Mouse (Mus musculus) lung, embryonic 15.5 days (tissue): Measurements from ENCODE around the gene Zdhhc23. TPM values are rescaled to one million over a fixed set of nuclear protein-coding genes. Genes with fewer than 3 reads are reported as not detected.

Source experiments
- ATAC-seq: fragments of 200-750 bp; cut with Nextera tagmentation; 2 replicates; pipeline ENCODE4 v1.8.0; 2017; ENCODE audit warnings: moderate number of reproducible peaks, borderline replicate concordance; ENCODE audit not compliant: low FRiP score, low TSS enrichment; ENCODE audit errors: extremely low read depth
- H3K27ac ChIP-seq: fragments of 300-500 bp; sonication (generic); 2 replicates; pipeline ENCODE4 v1.5.1; 2015; ENCODE audit warnings: moderate library complexity, mild to moderate bottlenecking, inconsistent platforms
- H3K27me3 ChIP-seq: fragments of 300-500 bp; sonication (generic); 2 replicates; pipeline ENCODE4 v1.6.1; 2015; ENCODE audit warnings: inconsistent platforms
- H3K36me3 ChIP-seq: fragments of 300-500 bp; sonication (generic); 2 replicates; pipeline ENCODE4 v1.6.1; 2015; ENCODE audit warnings: inconsistent platforms
- H3K4me1 ChIP-seq: fragments of 300-500 bp; sonication (generic); 2 replicates; pipeline ENCODE4 v1.6.1; 2015; ENCODE audit warnings: inconsistent platforms
- H3K4me2 ChIP-seq: fragments of 300-500 bp; sonication (generic); 2 replicates; pipeline ENCODE4 v1.6.1; 2015; ENCODE audit warnings: inconsistent platforms, mild to moderate bottlenecking, moderate library complexity
- H3K4me3 ChIP-seq: fragments of 300-500 bp; sonication (generic); 2 replicates; pipeline ENCODE4 v1.5.1; 2015; ENCODE audit warnings: mild to moderate bottlenecking, inconsistent platforms
- H3K9ac ChIP-seq: fragments of 300-500 bp; sonication (generic); 2 replicates; pipeline ENCODE4 v1.6.1; 2015; ENCODE audit warnings: inconsistent platforms
- H3K9me3 ChIP-seq: fragments of 300-500 bp; sonication (generic); 2 replicates; pipeline ENCODE4 v1.6.1; 2016; ENCODE audit warnings: inconsistent platforms
- WGBS: fragments of 180-500 bp; shearing (Covaris S2); methylation state at CpG from one replicate; pipeline ENCODE4 v1.1.7; 2015; 5-methylcytosine and 5-hydroxymethylcytosine counted together
- polyA plus RNA-seq: library from polyadenylated mRNA; unstranded; fragments of >200 nt; fragmentation: Nextera tagmentation; extraction: Ambion mirVana; gene quantifications from 2 replicates; pipeline ENCODE4 v1.2.1, GENCODE M21; 2015

The Zdhhc23 gene
- 1.4 TPM in 2 replicates for polyA plus RNA-seq

DNA sequence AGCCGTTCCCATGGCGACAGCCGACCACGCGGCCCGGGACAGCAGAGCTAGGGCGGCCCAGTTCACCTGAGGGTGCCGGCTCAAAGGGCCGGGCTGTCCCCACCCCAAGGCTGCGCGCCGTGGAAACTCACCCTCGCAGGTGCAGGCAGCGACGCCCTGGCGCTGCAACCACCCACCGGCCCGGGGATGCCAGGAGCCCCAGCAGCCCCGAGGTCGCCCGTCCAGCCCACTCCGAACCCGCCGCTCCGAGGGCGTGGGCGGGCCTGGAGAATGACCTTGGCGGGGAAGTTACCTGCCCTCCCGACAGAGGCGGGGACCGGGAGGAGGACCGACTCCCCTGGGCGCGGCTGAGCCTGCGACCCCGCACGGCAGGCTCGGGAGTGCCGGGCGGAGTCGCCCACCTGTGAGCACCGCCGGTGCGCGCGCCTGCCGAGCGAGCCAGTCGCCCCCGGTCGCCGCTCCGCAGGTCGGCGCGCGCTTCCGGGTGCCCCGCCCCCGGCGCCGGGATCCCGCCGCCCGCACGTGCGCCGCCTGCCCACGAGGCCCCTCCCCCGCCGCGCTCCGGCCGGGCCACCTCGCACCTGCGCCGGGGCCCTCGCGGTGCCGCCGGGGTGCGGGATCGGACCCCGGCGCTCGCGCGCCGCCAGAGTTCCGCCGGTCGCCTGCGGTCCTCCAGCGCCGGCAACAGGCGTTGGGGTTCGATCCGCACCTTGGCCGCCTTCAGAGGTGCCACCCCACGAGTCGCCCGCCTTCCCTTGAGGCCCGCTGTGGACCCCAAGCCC lies at the start of gene Zdhhc23:
Zdhhc23 (minus strand) TSS at position 464 of the 782 bp plus-strand sequence.
- Histone ChIP-seq H3K9ac (peak within 1 kb of the TSS; percentile 50), H3K27me3 (peaks cover 24% of the 10 kb centered on the region), H3K36me3 (no peaks in the 10 kb centered on the region), H3K4me1 (peaks cover 4% of the 10 kb centered on the region; the same call in 1 of the 2 replicates), H3K27ac (no peak within 1 kb of the TSS), H3K4me2 (peak within 1 kb of the TSS; percentile 100), H3K9me3 (no peaks in the 10 kb centered on the region), H3K4me3 (peak within 1 kb of the TSS; percentile 71)
- WGBS = under 1% methylated on average over 60 of the region's 103 CpGs
- peak; percentile 76 for ATAC-seq

DNA sequence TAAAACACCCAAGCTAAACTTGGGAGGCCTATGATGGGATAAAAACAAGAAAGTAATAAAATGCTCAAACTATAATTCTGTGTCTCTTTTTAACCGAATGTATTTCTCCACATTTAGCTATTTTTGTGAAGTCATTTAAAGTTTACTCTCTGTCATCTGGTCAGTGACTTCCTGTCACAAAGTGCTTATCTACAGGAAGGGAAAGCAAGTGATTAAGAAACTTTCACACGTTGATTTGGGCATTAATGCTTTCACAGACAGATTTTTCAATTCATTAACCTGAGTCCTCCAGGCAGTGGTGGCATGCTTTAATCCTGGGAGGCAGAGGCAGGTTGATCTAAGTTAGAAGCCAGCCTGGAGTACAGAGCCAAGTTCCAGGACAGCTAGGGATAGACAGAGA lies 49.7 kb upstream of the Zdhhc23 start:
- H3K27me3 ChIP-seq = no peaks in the 10 kb centered on the region
- 19% methylated on average over 2 of the region's 2 CpGs for WGBS
- no peaks in the 10 kb centered on the region for H3K36me3 ChIP-seq
- no peak overlapping the region for H3K4me2 ChIP-seq
- H3K9ac ChIP-seq = no peak overlapping the region
- no peaks in the 10 kb centered on the region for H3K9me3 ChIP-seq
- no peak overlapping the region for H3K4me3 ChIP-seq
- no peak for ATAC-seq
- H3K4me1 ChIP-seq = no peaks in the 10 kb centered on the region
- no peak overlapping the region for H3K27ac ChIP-seq

DNA sequence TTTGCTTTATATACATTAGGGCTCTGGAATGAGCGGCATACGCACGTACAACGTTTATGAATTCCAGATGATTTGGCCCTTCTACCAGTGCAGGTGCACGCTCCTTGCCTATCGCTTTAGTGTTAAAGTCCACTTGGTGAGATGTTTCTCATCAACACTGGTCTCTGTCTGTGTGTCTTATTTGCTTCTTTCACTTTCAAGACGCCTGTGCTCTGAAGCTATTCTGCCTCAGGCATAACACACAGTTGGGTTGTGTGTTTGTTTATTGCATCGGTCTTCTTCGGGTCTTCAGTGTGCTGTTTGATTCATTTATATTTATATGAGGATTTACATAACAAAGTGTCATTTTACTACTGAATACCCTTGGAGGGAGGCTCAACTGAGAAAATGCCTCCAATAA lies 47.2 kb upstream of the Zdhhc23 start:
- Histone ChIP-seq H3K9ac (no peak overlapping the region), H3K36me3 (no peaks in the 10 kb centered on the region), H3K4me2 (no peak overlapping the region), H3K27ac (no peak overlapping the region), H3K9me3 (no peaks in the 10 kb centered on the region), H3K27me3 (no peaks in the 10 kb centered on the region), H3K4me3 (no peak overlapping the region), H3K4me1 (no peaks in the 10 kb centered on the region)
- ATAC-seq = no peak
- WGBS = 69% methylated on average over 9 of the region's 9 CpGs

DNA sequence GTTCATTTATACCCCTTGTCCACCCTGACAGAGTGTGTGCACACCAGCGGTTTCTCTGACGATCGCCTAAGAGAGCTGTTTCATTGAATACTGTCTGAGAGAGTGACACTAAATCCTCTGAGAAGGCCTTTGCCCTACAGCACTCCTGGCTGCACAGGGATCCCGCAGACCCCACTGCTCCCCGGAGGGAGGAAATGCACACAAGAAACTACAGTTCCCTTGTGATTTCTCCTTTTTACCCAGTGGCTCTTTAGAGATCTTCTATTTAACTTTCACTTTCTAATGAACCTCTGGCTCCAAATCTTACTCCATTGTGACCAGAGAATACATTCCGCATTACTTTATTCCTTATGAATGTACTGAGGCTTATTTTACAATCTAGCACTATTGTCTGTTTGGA lies 46.6 kb upstream of the Zdhhc23 start:
- 68% methylated on average over 6 of the region's 6 CpGs for WGBS
- H3K9ac ChIP-seq = no peak overlapping the region
- no peaks in the 10 kb centered on the region for H3K36me3 ChIP-seq
- no peak overlapping the region for H3K27ac ChIP-seq
- no peaks in the 10 kb centered on the region for H3K27me3 ChIP-seq
- no peaks in the 10 kb centered on the region for H3K4me1 ChIP-seq
- no peak overlapping the region for H3K4me3 ChIP-seq
- H3K4me2 ChIP-seq = no peak overlapping the region
- H3K9me3 ChIP-seq = no peaks in the 10 kb centered on the region
- no peak for ATAC-seq

DNA sequence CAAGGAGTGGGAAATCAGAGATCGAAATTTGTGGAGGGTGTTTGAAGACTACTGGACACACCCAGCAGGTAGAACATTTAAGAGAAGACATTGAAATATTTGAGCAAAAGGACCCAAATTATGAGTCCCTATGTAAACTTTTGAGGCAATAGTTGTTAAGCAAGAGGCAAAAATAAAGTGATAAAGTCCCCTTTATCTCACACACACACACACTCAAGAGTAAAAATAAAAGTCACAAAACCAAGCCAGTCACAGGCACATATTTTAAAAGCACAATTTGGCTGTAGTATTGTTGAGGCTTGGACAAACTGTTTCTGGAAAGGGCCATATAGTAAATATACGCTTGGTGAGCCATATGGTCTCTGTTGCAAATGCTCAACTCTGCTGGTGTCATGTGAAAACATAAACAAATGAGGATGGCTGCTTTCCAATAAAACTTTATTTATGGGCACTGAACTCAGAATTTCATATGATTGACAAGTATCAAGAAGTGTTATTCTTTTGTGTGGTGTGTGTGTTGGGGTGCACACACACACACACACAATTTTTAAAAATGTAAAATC lies 39.5 kb upstream of the Zdhhc23 start:
- no peaks in the 10 kb centered on the region for H3K27me3 ChIP-seq
- no peak overlapping the region; the same call in 1 of the 2 replicates for H3K27ac ChIP-seq
- WGBS = 59% methylated on average over 2 of the region's 2 CpGs
- H3K4me3 ChIP-seq = no peak overlapping the region
- no peak overlapping the region for H3K4me2 ChIP-seq
- no peaks in the 10 kb centered on the region for H3K36me3 ChIP-seq
- peaks cover 13% of the 10 kb centered on the region for H3K4me1 ChIP-seq
- ATAC-seq = peak; percentile 11; the same call in 1 of the 2 replicates
- no peaks in the 10 kb centered on the region for H3K9me3 ChIP-seq
- H3K9ac ChIP-seq = no peak overlapping the region

DNA sequence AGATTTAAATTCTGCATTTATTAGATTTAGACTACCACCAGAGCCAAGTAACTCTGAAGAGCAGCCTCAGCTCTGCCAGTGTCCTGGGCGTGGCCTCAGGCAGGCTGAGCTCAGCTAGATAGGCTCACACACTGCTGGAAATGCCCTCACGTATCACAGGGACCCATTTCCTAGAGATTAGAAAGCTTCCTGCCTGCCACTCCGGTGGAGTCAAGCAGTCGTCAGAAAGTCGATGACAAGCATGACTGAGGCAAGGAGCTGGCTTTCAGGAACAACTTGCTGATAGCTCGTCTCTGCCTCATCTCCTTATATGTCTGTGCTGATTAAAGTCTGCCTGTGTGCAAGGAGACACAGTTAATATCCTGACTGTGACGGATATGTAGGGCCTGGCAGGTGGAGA lies 38.8 kb upstream of the Zdhhc23 start:
- H3K27me3 ChIP-seq = no peaks in the 10 kb centered on the region
- WGBS = 26% methylated on average over 7 of the region's 7 CpGs
- H3K9me3 ChIP-seq = no peaks in the 10 kb centered on the region
- no peaks in the 10 kb centered on the region for H3K36me3 ChIP-seq
- peaks cover 13% of the 10 kb centered on the region for H3K4me1 ChIP-seq
- no peak overlapping the region for H3K9ac ChIP-seq
- H3K4me3 ChIP-seq = no peak overlapping the region
- no peak for ATAC-seq
- H3K27ac ChIP-seq = no peak overlapping the region
- peak overlapping the region; percentile 18; the same call in 1 of the 2 replicates for H3K4me2 ChIP-seq

DNA sequence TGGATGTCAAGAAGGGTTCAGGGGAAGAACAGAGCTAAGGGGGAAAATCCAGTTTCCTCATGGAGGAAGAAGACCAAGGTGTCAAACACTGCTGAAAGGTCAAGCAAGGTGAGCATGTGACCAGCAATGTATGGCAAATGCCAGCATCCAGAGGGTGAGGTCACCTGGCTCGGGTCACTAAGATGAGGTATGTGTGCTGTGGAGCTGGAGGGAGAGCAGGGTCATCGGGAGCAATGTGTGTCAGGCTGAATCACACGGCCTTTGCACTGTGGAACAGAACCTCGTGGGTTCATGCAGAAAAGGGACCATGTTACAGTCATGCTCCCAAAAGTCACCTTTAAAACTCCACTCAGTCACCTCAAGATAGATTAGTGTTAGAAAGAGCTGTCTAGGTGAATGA lies 38.1 kb upstream of the Zdhhc23 start:
- Histone ChIP-seq H3K9ac (no peak overlapping the region), H3K4me1 (peaks cover 13% of the 10 kb centered on the region), H3K9me3 (no peaks in the 10 kb centered on the region), H3K27ac (no peak overlapping the region), H3K4me2 (no peak overlapping the region), H3K36me3 (no peaks in the 10 kb centered on the region), H3K4me3 (no peak overlapping the region), H3K27me3 (no peaks in the 10 kb centered on the region)
- WGBS = 82% methylated on average over 4 of the region's 4 CpGs
- no peak for ATAC-seq

DNA sequence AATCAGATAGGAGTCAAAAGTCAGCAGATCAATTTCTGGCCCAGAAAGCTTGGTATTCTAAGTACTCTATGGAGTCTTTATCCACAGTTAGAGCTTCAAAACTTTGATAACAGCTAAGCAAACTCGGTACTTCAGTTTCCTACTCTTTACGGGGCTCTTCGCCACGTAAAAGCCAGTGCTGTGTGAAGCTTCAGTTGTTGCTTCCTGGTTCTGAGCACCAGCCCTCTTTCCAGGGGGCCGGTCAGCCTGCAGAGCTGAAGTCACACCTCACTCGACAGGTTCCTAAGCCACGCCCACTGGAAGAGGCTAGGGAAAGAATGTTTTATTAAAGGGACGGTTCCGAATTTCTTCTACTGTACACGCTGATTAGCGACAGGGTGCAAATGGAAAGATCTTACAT lies 36.6 kb upstream of the Zdhhc23 start:
- Histone ChIP-seq H3K9me3 (no peaks in the 10 kb centered on the region), H3K4me1 (peaks cover 13% of the 10 kb centered on the region), H3K4me2 (peak overlapping the region; percentile 50), H3K4me3 (peak overlapping the region; percentile 36), H3K27ac (peak overlapping the region; percentile 24; the same call in 1 of the 2 replicates), H3K9ac (0 out of 2 replicates have a peak overlapping the region, but pooled peaks have one; percentile 19), H3K27me3 (no peaks in the 10 kb centered on the region), H3K36me3 (no peaks in the 10 kb centered on the region)
- 4% methylated on average over 11 of the region's 11 CpGs for WGBS
- ATAC-seq = peak; percentile 82

DNA sequence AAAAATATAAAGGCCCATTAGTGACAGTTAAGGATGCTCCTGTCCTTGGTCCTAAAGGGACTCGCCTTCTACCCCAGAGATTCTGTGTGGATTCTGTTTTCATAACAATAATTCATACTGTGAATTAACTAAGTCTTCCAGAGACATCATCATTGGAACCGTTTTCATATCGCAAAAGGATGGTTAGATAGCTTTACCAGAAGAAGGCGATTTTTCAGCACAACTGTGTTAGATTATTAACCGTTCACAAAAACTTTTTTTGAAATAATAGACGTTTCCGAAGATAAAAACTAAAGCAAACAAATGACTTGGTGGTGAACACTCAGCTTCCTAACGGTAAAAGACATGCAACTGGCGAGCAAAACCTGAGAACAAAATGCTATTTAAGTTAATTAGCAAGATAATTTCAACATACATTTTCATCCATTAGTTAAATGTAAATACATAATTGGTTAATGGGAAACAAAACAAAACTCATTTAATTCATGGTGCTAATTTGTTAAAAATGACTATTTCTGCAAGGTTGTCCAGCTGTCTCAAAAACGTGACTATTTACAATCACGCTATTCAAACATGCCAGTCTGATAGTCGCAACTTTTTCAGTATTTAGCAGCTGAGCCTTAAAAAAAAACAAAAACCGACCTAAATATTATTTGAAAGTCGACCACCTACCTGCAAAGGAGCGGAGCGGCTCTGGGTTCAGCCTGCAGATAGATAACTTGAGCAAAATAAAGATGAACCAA lies 36.0 kb upstream of the Zdhhc23 start:
- peak overlapping the region; percentile 50 for H3K4me2 ChIP-seq
- WGBS = 38% methylated on average over 16 of the region's 16 CpGs
- 0 out of 2 replicates have a peak overlapping the region, but pooled peaks have one; percentile 19 for H3K9ac ChIP-seq
- H3K9me3 ChIP-seq = no peaks in the 10 kb centered on the region
- peak overlapping the region; percentile 36 for H3K4me3 ChIP-seq
- no peaks in the 10 kb centered on the region for H3K36me3 ChIP-seq
- H3K27ac ChIP-seq = peak overlapping the region; percentile 24; the same call in 1 of the 2 replicates
- peaks cover 13% of the 10 kb centered on the region for H3K4me1 ChIP-seq
- no peak for ATAC-seq
- H3K27me3 ChIP-seq = no peaks in the 10 kb centered on the region

DNA sequence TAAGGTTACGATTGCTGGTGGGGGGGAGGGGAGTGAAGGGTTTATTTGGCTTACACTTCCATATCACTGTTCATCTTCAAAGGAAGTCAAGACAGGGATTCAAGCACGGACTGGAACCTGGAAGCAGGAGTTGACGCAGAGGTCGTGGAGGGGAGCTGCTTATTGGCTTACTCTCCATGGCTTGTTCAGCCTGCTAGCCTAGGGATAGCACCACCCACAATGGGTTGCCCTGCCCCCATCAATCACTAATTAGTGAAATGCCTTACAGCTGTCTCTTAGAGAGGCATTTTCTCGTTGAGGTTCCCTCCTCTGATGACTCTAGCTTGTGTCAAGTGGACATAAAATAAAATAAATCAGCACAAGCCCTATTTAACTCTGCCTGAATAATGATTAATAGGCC lies 31.4 kb upstream of the Zdhhc23 start:
- 55% methylated on average over 5 of the region's 5 CpGs for WGBS
- H3K4me1 ChIP-seq = no peaks in the 10 kb centered on the region
- no peaks in the 10 kb centered on the region for H3K9me3 ChIP-seq
- no peak overlapping the region for H3K27ac ChIP-seq
- H3K9ac ChIP-seq = no peak overlapping the region
- ATAC-seq = no peak
- no peak overlapping the region for H3K4me2 ChIP-seq
- no peak overlapping the region for H3K4me3 ChIP-seq
- no peaks in the 10 kb centered on the region for H3K27me3 ChIP-seq
- no peaks in the 10 kb centered on the region for H3K36me3 ChIP-seq

DNA sequence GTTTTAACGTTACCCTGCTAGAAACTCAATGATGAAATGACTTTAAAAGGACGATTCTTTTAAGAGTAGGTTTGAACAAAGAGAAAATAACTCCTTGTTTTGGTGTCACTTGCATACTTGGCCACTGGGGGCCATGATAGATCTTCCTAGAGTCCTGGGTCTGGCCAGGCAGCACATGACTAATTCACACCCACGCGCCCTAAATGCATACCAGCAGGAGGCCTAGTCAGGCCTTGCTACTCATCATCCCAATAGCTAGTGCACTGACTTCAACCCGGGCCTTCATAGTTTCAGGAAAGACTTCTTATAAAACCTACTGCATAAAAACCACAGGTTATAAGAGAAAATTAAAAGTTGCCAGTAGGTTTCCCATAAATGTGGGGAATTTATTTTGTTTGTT lies 22.5 kb upstream of the Zdhhc23 start:
- H3K9ac ChIP-seq = no peak overlapping the region
- no peak overlapping the region for H3K4me2 ChIP-seq
- no peaks in the 10 kb centered on the region for H3K36me3 ChIP-seq
- no peak overlapping the region for H3K27ac ChIP-seq
- no peaks in the 10 kb centered on the region for H3K9me3 ChIP-seq
- no peaks in the 10 kb centered on the region for H3K4me1 ChIP-seq
- no peak for ATAC-seq
- H3K27me3 ChIP-seq = no peaks in the 10 kb centered on the region
- H3K4me3 ChIP-seq = no peak overlapping the region
- 60% methylated on average over 5 of the region's 5 CpGs for WGBS

DNA sequence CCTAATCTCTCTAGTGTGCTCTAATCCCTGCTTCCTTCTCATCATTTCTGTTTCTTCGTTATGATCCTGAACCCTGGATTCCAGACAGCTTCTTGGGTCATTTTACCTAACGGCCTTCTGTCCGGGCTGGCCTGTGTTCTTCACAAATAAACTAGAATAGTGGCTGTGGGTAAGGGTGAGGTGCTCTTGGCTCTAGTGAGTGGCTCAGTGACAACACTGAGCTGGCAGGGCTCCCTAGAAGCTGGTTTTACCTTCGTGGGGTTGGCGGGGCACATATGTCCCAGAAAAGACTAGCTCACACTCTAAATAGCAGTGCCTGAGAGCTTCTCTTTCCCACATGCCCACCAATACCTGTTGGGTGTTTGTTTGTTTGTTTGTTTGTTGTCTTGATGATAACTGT lies 19.9 kb upstream of the Zdhhc23 start:
- Histone ChIP-seq H3K27me3 (no peaks in the 10 kb centered on the region), H3K9ac (no peak overlapping the region), H3K4me3 (no peak overlapping the region), H3K9me3 (no peaks in the 10 kb centered on the region), H3K4me2 (no peak overlapping the region), H3K4me1 (no peaks in the 10 kb centered on the region), H3K36me3 (no peaks in the 10 kb centered on the region), H3K27ac (no peak overlapping the region)
- no peak for ATAC-seq
- WGBS = 83% methylated on average over 5 of the region's 5 CpGs
